Mouse (Mus musculus) megakaryocyte, embryonic 14.5 days (primary cell): ENCODE measurements around the gene Fkbp2.

ENCODE experiments used
- FLI1 ChIP-seq: IDR thresholded peaks from 2 replicates; pipeline ENCODE4 v1.6.1; 2012; ENCODE audit warnings: low read length, inconsistent platforms, mixed read lengths
- GATA1 ChIP-seq: IDR thresholded peaks from 3 replicates; pipeline ENCODE4 v1.6.1; 2012; ENCODE audit warnings: mixed read lengths, low read length, inconsistent platforms, borderline replicate concordance

- TF ChIP-seq GATA1 = no peak
- TF ChIP-seq FLI1 = no peak
Measured at GRCm38 (mm10) chr19:6949951-6950350, 30.4 kb downstream of the Fkbp2 start.
